Mouse (Mus musculus): ENCODE data around the gene Olfr1289. TPM values are rescaled to one million over a fixed set of nuclear protein-coding genes. Genes with fewer than 3 reads are reported as not detected.

The Olfr1289 gene
- polyA plus RNA-seq (2016; fragmentation: Nextera tagmentation; extraction: Ambion mirVana), result not detected in 2 replicates

DNA sequence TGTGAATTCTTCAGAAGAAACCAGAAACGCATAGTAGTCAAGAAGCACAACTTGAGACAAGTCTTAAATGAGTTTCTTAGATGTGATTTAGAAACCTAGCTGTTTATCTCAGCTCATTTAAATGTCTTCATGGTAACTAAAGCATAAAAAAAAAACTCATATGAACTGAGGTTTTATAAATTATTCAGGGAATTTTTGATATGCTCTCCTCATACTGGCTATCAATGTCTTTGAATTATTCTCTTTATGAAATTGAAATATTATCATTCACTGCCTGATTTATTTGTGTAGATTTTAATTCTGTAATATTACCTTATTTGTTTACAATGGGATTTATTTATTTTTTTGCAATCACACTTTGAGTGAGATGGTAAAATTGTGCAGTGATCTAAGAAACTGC lies at the start of gene Olfr1289:
Gene Olfr1289, plus strand, starts transcription at position 301 of the 400 bp plus-strand sequence.
- ATAC-seq, result no peak
- Histone ChIP-seq H3K9me3 (replicated peaks) (no peaks in the 10 kb centered on the region), H3K27me3 (replicated peaks) (no peaks in the 10 kb centered on the region), H3K36me3 (no peaks in the 10 kb centered on the region), H3K4me1 (no peaks in the 10 kb centered on the region), H3K27ac (no peak within 1 kb of the TSS), H3K4me2 (no peak within 1 kb of the TSS), H3K9ac (no peak within 1 kb of the TSS), H3K4me3 (no peak within 1 kb of the TSS)
- WGBS (ENCODE audit: insufficient replicate concordance), result 63% methylated on average over 1 of the region's 1 CpGs

DNA sequence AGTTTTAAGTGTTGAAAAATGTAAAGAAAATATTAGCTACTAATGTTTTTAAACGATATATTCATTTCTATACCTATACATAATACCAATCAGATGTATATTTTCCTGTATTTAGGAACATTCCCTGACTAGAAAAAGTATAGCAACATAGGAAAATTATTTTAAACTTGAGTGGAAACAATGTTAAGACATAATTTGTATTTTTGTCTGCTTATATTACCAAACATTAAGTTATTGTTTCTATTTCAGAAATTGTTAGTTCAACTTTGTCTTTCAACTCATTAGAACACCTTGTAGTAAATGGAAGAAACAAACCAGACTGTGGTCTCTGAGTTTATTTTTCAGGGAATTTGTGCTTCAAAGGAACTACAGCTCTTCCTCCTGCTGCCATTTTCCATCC lies 31.8 kb upstream of the Olfr1289 start, which contains the start of gene Olfr1287:
Gene Olfr1287, plus strand, starts transcription at position 301 of the 400 bp plus-strand sequence.
- Histone ChIP-seq H3K27ac (no peak within 1 kb of the TSS), H3K9me3 (replicated peaks) (no peaks in the 10 kb centered on the region), H3K4me3 (no peak within 1 kb of the TSS), H3K27me3 (replicated peaks) (no peaks in the 10 kb centered on the region), H3K9ac (no peak within 1 kb of the TSS), H3K4me2 (no peak within 1 kb of the TSS), H3K36me3 (no peaks in the 10 kb centered on the region), H3K4me1 (no peaks in the 10 kb centered on the region)
- WGBS (ENCODE audit: insufficient replicate concordance), result 52% methylated on average over 1 of the region's 1 CpGs
- no peak for ATAC-seq

DNA sequence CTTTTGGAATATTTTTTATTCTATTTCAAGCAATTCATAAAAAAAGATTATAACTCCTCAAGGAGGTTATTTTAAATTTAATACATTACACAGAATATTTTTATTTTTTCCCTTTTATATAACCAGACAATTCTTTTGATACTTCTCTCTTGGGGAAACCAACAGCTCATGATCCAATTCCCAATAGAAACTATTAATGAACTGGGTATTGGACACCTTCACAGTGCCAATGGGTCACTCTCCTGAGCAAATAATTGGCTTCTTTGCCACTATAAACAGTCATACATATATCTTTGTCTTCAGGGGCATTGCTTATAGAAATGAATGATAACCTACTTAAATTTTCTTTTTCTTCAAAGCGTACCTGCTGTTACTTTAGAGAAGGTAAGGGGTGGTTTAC lies 6.8 kb upstream of the Olfr1289 start, which contains the start of gene Olfr1288:
Gene Olfr1288, plus strand, starts transcription at position 301 of the 400 bp plus-strand sequence.
- Histone ChIP-seq H3K4me3 (no peak within 1 kb of the TSS), H3K9ac (no peak within 1 kb of the TSS), H3K4me2 (no peak within 1 kb of the TSS), H3K36me3 (no peaks in the 10 kb centered on the region), H3K27me3 (replicated peaks) (no peaks in the 10 kb centered on the region), H3K9me3 (replicated peaks) (no peaks in the 10 kb centered on the region), H3K4me1 (no peaks in the 10 kb centered on the region), H3K27ac (no peak within 1 kb of the TSS)
- 75% methylated on average over 1 of the region's 1 CpGs for WGBS (ENCODE audit: insufficient replicate concordance)
- ATAC-seq, result no peak

DNA sequence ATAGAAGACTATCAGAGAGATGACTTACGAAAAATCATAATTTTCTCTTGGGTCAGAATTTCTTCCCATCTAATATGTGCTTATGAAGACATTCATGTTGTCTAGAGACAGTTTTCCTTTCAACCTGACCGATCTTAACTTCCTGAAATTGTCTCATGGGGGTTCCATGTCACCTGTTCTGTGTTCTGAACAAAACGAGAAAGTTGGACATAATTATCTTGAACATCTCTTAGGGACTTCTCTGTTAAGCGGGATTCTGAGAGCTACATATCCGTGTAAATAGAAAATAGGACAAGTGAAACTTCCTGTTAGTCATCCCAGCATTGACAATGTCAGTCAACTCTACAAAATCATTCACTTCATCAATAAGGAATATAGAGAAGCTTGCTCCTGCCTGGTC lies 13.1 kb downstream of the Olfr1289 start, which contains the start of gene Olfr1290:
Gene Olfr1290, minus strand, starts transcription at position 101 of the 400 bp plus-strand sequence.
- H3K27me3 ChIP-seq (replicated peaks), result no peaks in the 10 kb centered on the region
- H3K4me3 ChIP-seq, result no peak within 1 kb of the TSS
- 52% methylated on average over 5 of the region's 5 CpGs for WGBS (ENCODE audit: insufficient replicate concordance)
- ATAC-seq, result no peak
- no peak within 1 kb of the TSS for H3K9ac ChIP-seq
- H3K9me3 ChIP-seq (replicated peaks), result no peaks in the 10 kb centered on the region
- H3K27ac ChIP-seq, result no peak within 1 kb of the TSS
- no peaks in the 10 kb centered on the region for H3K4me1 ChIP-seq
- H3K4me2 ChIP-seq, result no peak within 1 kb of the TSS
- no peaks in the 10 kb centered on the region for H3K36me3 ChIP-seq

DNA sequence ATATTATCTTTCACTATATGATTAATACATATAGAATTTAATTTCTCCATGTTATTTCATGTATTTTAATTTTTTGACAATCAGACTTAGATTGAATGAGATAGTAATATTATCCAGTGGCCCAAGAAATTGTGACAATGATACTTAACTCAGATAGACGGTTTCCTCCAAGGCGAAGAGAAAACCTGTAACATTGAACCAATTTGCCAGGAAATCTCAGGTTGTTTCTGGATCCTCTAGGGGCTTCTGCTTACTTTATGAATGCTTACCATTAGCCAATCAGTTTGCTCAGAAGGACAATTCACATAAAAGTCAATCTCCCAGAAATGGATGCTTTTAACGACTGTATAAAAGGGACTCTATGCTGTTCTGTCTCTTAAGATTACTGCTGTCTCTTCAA lies 16.3 kb downstream of the Olfr1289 start, which contains the start of gene Olfr1291-ps1:
Gene Olfr1291-ps1, plus strand, starts transcription at position 301 of the 400 bp plus-strand sequence.
- H3K4me3 ChIP-seq, result no peak within 1 kb of the TSS
- no peaks in the 10 kb centered on the region for H3K36me3 ChIP-seq
- H3K9ac ChIP-seq, result no peak within 1 kb of the TSS
- no peaks in the 10 kb centered on the region for H3K9me3 ChIP-seq (replicated peaks)
- no peaks in the 10 kb centered on the region for H3K4me1 ChIP-seq
- H3K27me3 ChIP-seq (replicated peaks), result no peaks in the 10 kb centered on the region
- H3K27ac ChIP-seq, result no peak within 1 kb of the TSS
- WGBS (ENCODE audit: insufficient replicate concordance), result 74% methylated on average over 3 of the region's 3 CpGs
- H3K4me2 ChIP-seq, result no peak within 1 kb of the TSS
- ATAC-seq, result no peak

DNA sequence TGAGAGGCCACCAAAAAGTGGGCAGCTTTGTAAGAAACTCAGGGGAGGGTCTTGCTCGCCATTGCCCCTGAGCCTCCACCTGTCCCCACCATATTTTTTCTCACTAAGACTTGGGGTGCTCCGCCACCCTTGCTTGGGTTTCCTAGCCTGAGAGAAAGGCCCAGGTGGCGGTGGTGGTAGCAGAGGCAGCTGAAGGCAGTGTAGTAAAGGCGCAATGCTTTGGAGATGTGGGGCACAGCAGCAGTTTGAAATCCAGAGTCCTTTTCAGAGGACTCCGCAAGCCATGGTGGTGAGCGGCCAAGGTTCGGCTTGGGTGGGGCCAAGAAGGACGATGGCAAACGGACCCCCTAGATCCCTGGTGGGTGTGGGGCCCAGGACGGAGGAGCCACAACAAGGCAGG lies 36.8 kb downstream of the Olfr1289 start:
- Histone ChIP-seq H3K4me1 (no peaks in the 10 kb centered on the region), H3K27me3 (replicated peaks) (no peaks in the 10 kb centered on the region), H3K36me3 (no peaks in the 10 kb centered on the region), H3K27ac (no peak overlapping the region), H3K9ac (no peak overlapping the region), H3K4me2 (no peak overlapping the region), H3K4me3 (no peak overlapping the region), H3K9me3 (replicated peaks) (0 out of 2 replicates have a peak, but pooled peaks cover 5% of the 10 kb centered on the region)
- WGBS (ENCODE audit: insufficient replicate concordance), result 69% methylated on average over 10 of the region's 10 CpGs
- no peak for ATAC-seq

DNA sequence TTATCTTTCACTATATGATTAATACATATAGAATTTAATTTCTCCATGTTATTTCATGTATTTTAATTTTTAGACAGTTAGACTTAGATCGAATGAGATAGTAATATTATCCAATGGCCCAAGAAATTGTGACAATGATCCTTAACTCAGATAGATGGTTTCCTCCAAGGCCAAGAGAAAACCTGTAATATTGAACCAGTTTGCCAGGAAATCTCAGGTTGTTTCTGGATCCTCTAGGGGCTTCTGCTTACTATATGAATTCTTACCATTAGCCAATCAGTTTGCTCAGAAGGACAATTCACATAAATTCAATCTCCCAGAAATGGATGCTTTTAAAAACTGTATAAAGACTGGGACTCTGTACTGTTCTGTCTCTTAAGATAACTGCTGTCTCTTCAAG lies 44.3 kb downstream of the Olfr1289 start, which contains the start of gene Olfr1293-ps:
Gene Olfr1293-ps, plus strand, starts transcription at position 301 of the 400 bp plus-strand sequence.
- ATAC-seq, result no peak
- Histone ChIP-seq H3K27ac (no peak within 1 kb of the TSS), H3K27me3 (replicated peaks) (no peaks in the 10 kb centered on the region), H3K4me3 (no peak within 1 kb of the TSS), H3K4me1 (no peaks in the 10 kb centered on the region), H3K9ac (no peak within 1 kb of the TSS), H3K4me2 (no peak within 1 kb of the TSS), H3K36me3 (no peaks in the 10 kb centered on the region), H3K9me3 (replicated peaks) (0 out of 2 replicates have a peak, but pooled peaks cover under 1% of the 10 kb centered on the region)
- WGBS (ENCODE audit: insufficient replicate concordance), result 60% methylated on average over 1 of the region's 1 CpGs

Other genes starting within 250 kb of the Olfr1289 start
- not detected in 2 replicates for gene Olfr1275, start 245.5 kb upstream of the Olfr1289 start, polyA plus RNA-seq (2016; fragmentation: Nextera tagmentation; extraction: Ambion mirVana)
- not detected in 2 replicates for gene Olfr1276, start 226.3 kb upstream of the Olfr1289 start, polyA plus RNA-seq (2016; fragmentation: Nextera tagmentation; extraction: Ambion mirVana)
- gene Olfr1277, start 206.7 kb upstream of the Olfr1289 start, polyA plus RNA-seq (2016; fragmentation: Nextera tagmentation; extraction: Ambion mirVana), result not detected in 2 replicates
- gene Olfr1278, start 190.7 kb upstream of the Olfr1289 start, polyA plus RNA-seq (2016; fragmentation: Nextera tagmentation; extraction: Ambion mirVana), result not detected in 2 replicates
- not detected in 2 replicates for gene Olfr1279, start 180.2 kb upstream of the Olfr1289 start, polyA plus RNA-seq (2016; fragmentation: Nextera tagmentation; extraction: Ambion mirVana)
- not detected in 2 replicates for gene Olfr1280, start 166.8 kb upstream of the Olfr1289 start, polyA plus RNA-seq (2016; fragmentation: Nextera tagmentation; extraction: Ambion mirVana)
- not detected in 2 replicates for gene Olfr1281, start 154.3 kb upstream of the Olfr1289 start, polyA plus RNA-seq (2016; fragmentation: Nextera tagmentation; extraction: Ambion mirVana)
- not detected in 2 replicates for gene Olfr1282, start 144.7 kb upstream of the Olfr1289 start, polyA plus RNA-seq (2016; fragmentation: Nextera tagmentation; extraction: Ambion mirVana)
- not detected in 2 replicates for gene Olfr1283, start 114.0 kb upstream of the Olfr1289 start, polyA plus RNA-seq (2016; fragmentation: Nextera tagmentation; extraction: Ambion mirVana)
- not detected in 2 replicates for gene Olfr1284, start 105.3 kb upstream of the Olfr1289 start, polyA plus RNA-seq (2016; fragmentation: Nextera tagmentation; extraction: Ambion mirVana)
- not detected in 2 replicates for gene Olfr1286, start 57.7 kb upstream of the Olfr1289 start, polyA plus RNA-seq (2016; fragmentation: Nextera tagmentation; extraction: Ambion mirVana)
- gene Olfr1287, start 31.7 kb upstream of the Olfr1289 start, polyA plus RNA-seq (2016; fragmentation: Nextera tagmentation; extraction: Ambion mirVana), result not detected in 2 replicates
- not detected in 2 replicates for gene Olfr1288, start 6.7 kb upstream of the Olfr1289 start, polyA plus RNA-seq (2016; fragmentation: Nextera tagmentation; extraction: Ambion mirVana)
- gene Olfr1290, start 13.0 kb downstream of the Olfr1289 start, polyA plus RNA-seq (2016; fragmentation: Nextera tagmentation; extraction: Ambion mirVana), result not detected in 2 replicates
- gene Olfr1291-ps1, start 16.4 kb downstream of the Olfr1289 start, polyA plus RNA-seq (2016; fragmentation: Nextera tagmentation; extraction: Ambion mirVana), result not detected in 2 replicates
- gene Olfr1293-ps, start 44.4 kb downstream of the Olfr1289 start, polyA plus RNA-seq (2016; fragmentation: Nextera tagmentation; extraction: Ambion mirVana), result not detected in 2 replicates
- not detected in 2 replicates for gene Olfr1294, start 59.5 kb downstream of the Olfr1289 start, polyA plus RNA-seq (2016; fragmentation: Nextera tagmentation; extraction: Ambion mirVana)
- gene Olfr1295, start 88.9 kb downstream of the Olfr1289 start, polyA plus RNA-seq (2016; fragmentation: Nextera tagmentation; extraction: Ambion mirVana), result not detected in 2 replicates
- gene Olfr1297, start 145.7 kb downstream of the Olfr1289 start, polyA plus RNA-seq (2016; fragmentation: Nextera tagmentation; extraction: Ambion mirVana), result not detected in 2 replicates
- gene Olfr1298, start 168.4 kb downstream of the Olfr1289 start, polyA plus RNA-seq (2016; fragmentation: Nextera tagmentation; extraction: Ambion mirVana), result not detected in 2 replicates
- gene Olfr1299, start 180.6 kb downstream of the Olfr1289 start, polyA plus RNA-seq (2016; fragmentation: Nextera tagmentation; extraction: Ambion mirVana), result not detected in 2 replicates